Mouse (Mus musculus) bone marrow macrophage, adult 2 months (primary cell): ENCODE results near the gene Lamc3.

ENCODE experiments used
- CTCF ChIP-seq: IDR thresholded peaks from 2 replicates; pipeline ENCODE4 v1.5.1; 2012; ENCODE audit warnings: low read depth, mild to moderate bottlenecking, low read length, moderate library complexity
- POLR2A ChIP-seq: IDR thresholded peaks from 2 replicates; pipeline ENCODE4 v1.6.1; 2012; ENCODE audit warnings: mild to moderate bottlenecking, low read depth, low read length, borderline replicate concordance

DNA sequence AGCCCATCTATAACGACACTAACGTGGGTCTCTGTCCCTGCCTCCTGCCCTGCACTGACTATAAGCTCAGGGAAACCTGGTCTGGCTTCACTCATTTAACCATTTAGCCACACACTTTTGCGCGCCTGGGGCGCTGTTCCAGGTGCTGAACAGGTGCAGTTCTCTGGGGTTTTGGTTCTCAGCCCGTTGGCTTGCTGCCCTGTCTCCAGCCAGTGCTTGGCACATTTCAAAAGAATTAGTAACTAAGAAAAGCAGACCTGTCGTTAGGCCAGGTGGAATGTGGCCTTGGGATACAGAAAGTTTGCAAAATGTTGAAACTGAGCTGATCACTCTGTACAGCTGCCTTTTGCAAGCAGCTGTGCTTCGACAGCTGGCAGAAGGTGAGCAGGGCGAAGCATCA, 37.7 kb downstream of the Lamc3 start:
- TF ChIP-seq CTCF (no peak), POLR2A (no peak)
